Mouse (Mus musculus) CH12.LX (cell line): ENCODE data around the gene Cyp27a1.

Experiments
- CTCF ChIP-seq, 2 experiments: IDR thresholded peaks in 1 of 2; conservative IDR thresholded peaks in 1 of 2; 2 replicates each; pipeline ENCODE4 v1.5.1; 2011 to 2012; ENCODE audit warnings: low read depth in 2 of 2, low read length in 2 of 2, improper control_type of control experiment in 1 of 2, inconsistent platforms in 1 of 2, mild to moderate bottlenecking in 1 of 2, moderate library complexity in 1 of 2
- EP300 ChIP-seq: IDR thresholded peaks from 2 replicates; pipeline ENCODE4 v1.6.1; 2011; ENCODE audit warnings: low read length, improper control_type of control experiment
- POLR2A ChIP-seq: IDR thresholded peaks from 2 replicates; pipeline ENCODE4 v1.6.1; 2011; ENCODE audit warnings: low read depth, mild to moderate bottlenecking, improper control_type of control experiment, low read length

GRCm38 (mm10) chr1:74719281-74719680, 5.9 kb downstream of the Cyp27a1 start:
- TF ChIP-seq EP300 (no peak), POLR2A (no peak), CTCF (conservative IDR thresholded peaks at IDR 0.05 in 1 of 2, IDR thresholded peaks at IDR 0.05 in 1 of 2; ENCODE audit: low read depth in 2 of 2, low read length in 2 of 2) (no peak)
